Mouse (Mus musculus) stomach, postnatal 0 days (tissue): ENCODE measurements around the gene Zfp667.
"Not testable (repeated sequence)": the region's sequence is repeated elsewhere in the genome, so short reads cannot be mapped to it uniquely, and the experiment has no call there.

ENCODE experiments used
- CTCF ChIP-seq: IDR thresholded peaks from 2 replicates; pipeline ENCODE4 v1.5.1; 2016; ENCODE audit warnings: antibody characterized with exemption, low read depth, mild to moderate bottlenecking, moderate library complexity
- EP300 ChIP-seq: optimal IDR thresholded peaks from 2 replicates; pipeline ENCODE3; 2016; ENCODE audit warnings: antibody characterized with exemption

DNA sequence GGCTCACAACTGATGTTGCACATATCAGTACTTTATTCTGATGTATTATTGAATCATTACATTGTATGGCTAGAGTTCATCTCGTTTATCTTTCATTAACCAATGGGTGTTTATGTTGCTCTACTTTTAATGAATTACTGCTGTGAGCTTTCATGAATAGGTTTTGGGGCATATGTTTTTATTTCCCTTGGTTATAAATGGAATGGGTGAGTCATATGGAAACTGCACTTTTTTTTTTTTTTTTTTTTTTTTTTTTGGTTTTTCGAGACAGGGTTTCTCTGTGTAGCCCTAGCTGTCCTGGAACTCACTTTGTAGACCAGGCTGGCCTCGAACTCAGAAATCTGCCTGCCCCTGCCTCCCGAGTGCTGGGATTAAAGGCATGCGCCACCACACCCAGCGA is 4.7 kb downstream of the Zfp667 start:
- TF ChIP-seq CTCF, EP300: not testable (repeated sequence)
